Mouse (Mus musculus): Measurements from ENCODE around the gene Palld. TPM values are rescaled to one million over a fixed set of nuclear protein-coding genes. Genes with fewer than 3 reads are reported as not detected.

Palld gene
- polyA plus RNA-seq (2012), result 0.02 and 0.03 TPM in 2 replicates

GRCm38 (mm10) chr8:61902521-61902920, at the start of gene Palld:
TSS of gene Palld (minus strand) at chr8:61902690.
- TF ChIP-seq TAL1 (IDR thresholded peaks at IDR 0.05; ENCODE audit: low read length) (no peak), GATA1 (IDR thresholded peaks at IDR 0.05; ENCODE audit: low read length) (no peak)
- no peaks in the 10 kb centered on the region for H3K36me3 ChIP-seq (ENCODE audit: control insufficient read depth)
- H3K9me3 ChIP-seq (ENCODE audit: control insufficient read depth, low read length), result no peaks in the 10 kb centered on the region
- no peak within 1 kb of the TSS for H3K4me3 ChIP-seq (replicated peaks)
- H3K4me1 ChIP-seq (ENCODE audit: control insufficient read depth), result no peaks in the 10 kb centered on the region
- no peaks in the 10 kb centered on the region for H3K27me3 ChIP-seq (ENCODE audit: control insufficient read depth)

- no peak for TF ChIP-seq TAL1 (IDR thresholded peaks at IDR 0.05; ENCODE audit: low read length)
- TF ChIP-seq GATA1 (IDR thresholded peaks at IDR 0.05; ENCODE audit: low read length), result no peak
- Histone ChIP-seq H3K9me3 (ENCODE audit: control insufficient read depth, low read length) (no peaks in the 10 kb centered on the region), H3K36me3 (ENCODE audit: control insufficient read depth) (no peaks in the 10 kb centered on the region), H3K4me1 (ENCODE audit: control insufficient read depth) (no peaks in the 10 kb centered on the region), H3K27me3 (ENCODE audit: control insufficient read depth) (no peaks in the 10 kb centered on the region), H3K4me3 (replicated peaks) (no peak overlapping the region)
Measured at GRCm38 (mm10) chr8:61937576-61937975, 35.1 kb upstream of the Palld start.

GRCm38 (mm10) chr8:61933243-61933642, 30.8 kb upstream of the Palld start:
- Histone ChIP-seq H3K9me3 (ENCODE audit: control insufficient read depth, low read length) (no peaks in the 10 kb centered on the region), H3K36me3 (ENCODE audit: control insufficient read depth) (no peaks in the 10 kb centered on the region), H3K4me1 (ENCODE audit: control insufficient read depth) (no peaks in the 10 kb centered on the region), H3K27me3 (ENCODE audit: control insufficient read depth) (no peaks in the 10 kb centered on the region), H3K4me3 (replicated peaks) (no peak overlapping the region)
- TF ChIP-seq TAL1 (IDR thresholded peaks at IDR 0.05; ENCODE audit: low read length) (no peak), GATA1 (IDR thresholded peaks at IDR 0.05; ENCODE audit: low read length) (no peak)

- no peaks in the 10 kb centered on the region for H3K27me3 ChIP-seq (ENCODE audit: control insufficient read depth)
- TF ChIP-seq TAL1 (IDR thresholded peaks at IDR 0.05; ENCODE audit: low read length) (no peak), GATA1 (IDR thresholded peaks at IDR 0.05; ENCODE audit: low read length) (no peak)
- peak within 1 kb of the TSS; percentile 58 for H3K4me3 ChIP-seq (replicated peaks)
- no peaks in the 10 kb centered on the region for H3K4me1 ChIP-seq (ENCODE audit: control insufficient read depth)
- H3K9me3 ChIP-seq (ENCODE audit: control insufficient read depth, low read length), result no peaks in the 10 kb centered on the region
- no peaks in the 10 kb centered on the region for H3K36me3 ChIP-seq (ENCODE audit: control insufficient read depth)
Measured at GRCm38 (mm10) chr8:61927777-61928494, 25.4 kb upstream of the Palld start, which contains the start of gene Ddx60. TSS of gene Ddx60 (plus strand) at chr8:61928087.

- H3K4me1 ChIP-seq (ENCODE audit: control insufficient read depth), result no peaks in the 10 kb centered on the region
- no peak for TF ChIP-seq TAL1 (IDR thresholded peaks at IDR 0.05; ENCODE audit: low read length)
- TF ChIP-seq GATA1 (IDR thresholded peaks at IDR 0.05; ENCODE audit: low read length), result no peak
- no peaks in the 10 kb centered on the region for H3K9me3 ChIP-seq (ENCODE audit: control insufficient read depth, low read length)
- H3K4me3 ChIP-seq (replicated peaks), result no peak overlapping the region
- no peaks in the 10 kb centered on the region for H3K36me3 ChIP-seq (ENCODE audit: control insufficient read depth)
- no peaks in the 10 kb centered on the region for H3K27me3 ChIP-seq (ENCODE audit: control insufficient read depth)
Measured at GRCm38 (mm10) chr8:61924518-61924917, 22.0 kb upstream of the Palld start.

GRCm38 (mm10) chr8:61921454-61922054, 19.1 kb upstream of the Palld start:
- Histone ChIP-seq H3K36me3 (ENCODE audit: control insufficient read depth) (no peaks in the 10 kb centered on the region), H3K27me3 (ENCODE audit: control insufficient read depth) (no peaks in the 10 kb centered on the region), H3K4me1 (ENCODE audit: control insufficient read depth) (no peaks in the 10 kb centered on the region), H3K4me3 (replicated peaks) (no peak overlapping the region), H3K9me3 (ENCODE audit: control insufficient read depth, low read length) (no peaks in the 10 kb centered on the region)
- TF ChIP-seq TAL1 (IDR thresholded peaks at IDR 0.05; ENCODE audit: low read length), result no peak
- TF ChIP-seq GATA1 (IDR thresholded peaks at IDR 0.05; ENCODE audit: low read length), result no peak

- H3K9me3 ChIP-seq (ENCODE audit: control insufficient read depth, low read length), result no peaks in the 10 kb centered on the region
- H3K4me1 ChIP-seq (ENCODE audit: control insufficient read depth), result no peaks in the 10 kb centered on the region
- H3K27me3 ChIP-seq (ENCODE audit: control insufficient read depth), result no peaks in the 10 kb centered on the region
- H3K36me3 ChIP-seq (ENCODE audit: control insufficient read depth), result no peaks in the 10 kb centered on the region
- H3K4me3 ChIP-seq (replicated peaks), result no peak overlapping the region
- TF ChIP-seq TAL1 (IDR thresholded peaks at IDR 0.05; ENCODE audit: low read length) (no peak), GATA1 (IDR thresholded peaks at IDR 0.05; ENCODE audit: low read length) (no peak)
Measured at GRCm38 (mm10) chr8:61920389-61920788, 17.9 kb upstream of the Palld start.

- Histone ChIP-seq H3K4me3 (replicated peaks) (no peak overlapping the region), H3K4me1 (ENCODE audit: control insufficient read depth) (no peaks in the 10 kb centered on the region), H3K27me3 (ENCODE audit: control insufficient read depth) (no peaks in the 10 kb centered on the region), H3K36me3 (ENCODE audit: control insufficient read depth) (no peaks in the 10 kb centered on the region), H3K9me3 (ENCODE audit: control insufficient read depth, low read length) (no peaks in the 10 kb centered on the region)
- TF ChIP-seq TAL1 (IDR thresholded peaks at IDR 0.05; ENCODE audit: low read length) (no peak), GATA1 (IDR thresholded peaks at IDR 0.05; ENCODE audit: low read length) (no peak)
Measured at GRCm38 (mm10) chr8:61919145-61919788, 16.8 kb upstream of the Palld start.

GRCm38 (mm10) chr8:61917287-61917686, 14.8 kb upstream of the Palld start:
- TF ChIP-seq TAL1 (IDR thresholded peaks at IDR 0.05; ENCODE audit: low read length) (no peak), GATA1 (IDR thresholded peaks at IDR 0.05; ENCODE audit: low read length) (no peak)
- no peaks in the 10 kb centered on the region for H3K9me3 ChIP-seq (ENCODE audit: control insufficient read depth, low read length)
- H3K27me3 ChIP-seq (ENCODE audit: control insufficient read depth), result no peaks in the 10 kb centered on the region
- no peaks in the 10 kb centered on the region for H3K4me1 ChIP-seq (ENCODE audit: control insufficient read depth)
- H3K36me3 ChIP-seq (ENCODE audit: control insufficient read depth), result no peaks in the 10 kb centered on the region
- no peak overlapping the region for H3K4me3 ChIP-seq (replicated peaks)
